Mouse (Mus musculus) CH12.LX (cell line): ENCODE results near the gene Ate1. TPM values are rescaled to one million over a fixed set of nuclear protein-coding genes. Genes with fewer than 3 reads are reported as not detected.

Source experiments
- DNase-seq: peaks from one replicate; pipeline ENCODE4 v3.0.0-alpha.2; 2013; ENCODE audit errors: extremely low read depth
- H3K27ac ChIP-seq: 2 replicates; pipeline ENCODE4 v1.5.1; 2012; ENCODE audit warnings: low read depth, mild to moderate bottlenecking, control low read depth, moderate library complexity; ENCODE audit not compliant: insufficient read depth
- H3K27me3 ChIP-seq: replicated peaks from 2 replicates; pipeline ENCODE3; 2012; ENCODE audit warnings: inconsistent platforms
- H3K36me3 ChIP-seq, 2 experiments: replicated peaks in 1 of 2; 2 replicates each; pipeline versions ENCODE3 to v1.6.1; 2012; ENCODE audit warnings: inconsistent platforms in 1 of 2, low read length in 1 of 2, mild to moderate bottlenecking in 1 of 2, mixed read lengths in 1 of 2, moderate library complexity in 1 of 2; ENCODE audit not compliant: control insufficient read depth in 1 of 2, insufficient read depth in 1 of 2
- H3K4me1 ChIP-seq, 2 experiments: 2 replicates each; pipeline ENCODE4 v1.6.1; 2012; ENCODE audit warnings: inconsistent platforms in 1 of 2, moderate library complexity in 1 of 2; ENCODE audit not compliant: insufficient read depth in 2 of 2, control insufficient read depth in 1 of 2
- H3K4me2 ChIP-seq: 2 replicates; pipeline ENCODE4 v1.6.1; 2012; ENCODE audit warnings: low read depth, mild to moderate bottlenecking, control low read depth; ENCODE audit not compliant: poor library complexity, insufficient read depth, severe bottlenecking
- H3K4me3 ChIP-seq, 3 experiments: fragments of 150-350 bp in 1 of 3; sonication (generic) in 1 of 3; replicated peaks in 1 of 3; 2 replicates each; pipeline versions ENCODE3 to v1.5.1; 2011 to 2012; ENCODE audit warnings: low read depth in 2 of 3, low read length in 2 of 3, mild to moderate bottlenecking in 2 of 3, moderate library complexity in 2 of 3, control low read depth in 1 of 3, improper control_type of control experiment in 1 of 3, inconsistent platforms in 1 of 3, mixed read lengths in 1 of 3; ENCODE audit not compliant: poor library complexity in 1 of 3
- H3K79me2 ChIP-seq: replicated peaks from 2 replicates; pipeline ENCODE4 v1.6.1; 2012; ENCODE audit warnings: mild to moderate bottlenecking, moderate library complexity; ENCODE audit not compliant: control insufficient read depth, poor library complexity, insufficient read depth, severe bottlenecking; ENCODE audit errors: extremely low read depth
- H3K9ac ChIP-seq: 2 replicates; pipeline ENCODE4 v1.6.1; 2012; ENCODE audit warnings: low read depth, mild to moderate bottlenecking, control low read depth, moderate library complexity; ENCODE audit not compliant: insufficient read depth
- H3K9me3 ChIP-seq: replicated peaks from 2 replicates; pipeline ENCODE3; 2012; ENCODE audit warnings: low read length, inconsistent platforms, mixed read lengths
- CHD1 ChIP-seq: IDR thresholded peaks from 2 replicates; pipeline ENCODE4 v1.6.1; 2012; ENCODE audit warnings: low read depth, low read length, improper control_type of control experiment, inconsistent platforms
- CHD2 ChIP-seq: IDR thresholded peaks from 2 replicates; pipeline ENCODE4 v1.6.1; 2011; ENCODE audit warnings: low read length, improper control_type of control experiment
- EP300 ChIP-seq: IDR thresholded peaks from 2 replicates; pipeline ENCODE4 v1.6.1; 2011; ENCODE audit warnings: low read length, improper control_type of control experiment
- JUN ChIP-seq: IDR thresholded peaks from 2 replicates; pipeline ENCODE4 v1.6.1; 2011; ENCODE audit warnings: low read depth, mild to moderate bottlenecking, low read length, improper control_type of control experiment, moderate library complexity; ENCODE audit not compliant: insufficient read depth
- MAFK ChIP-seq: IDR thresholded peaks from 2 replicates; pipeline ENCODE4 v1.6.1; 2011; ENCODE audit warnings: low read length, improper control_type of control experiment; ENCODE audit not compliant: insufficient replicate concordance
- MAX ChIP-seq: IDR thresholded peaks from 2 replicates; pipeline ENCODE4 v1.6.1; 2011; ENCODE audit warnings: low read length, improper control_type of control experiment
- MEF2A ChIP-seq: IDR thresholded peaks from 2 replicates; pipeline ENCODE4 v1.6.1; 2014; ENCODE audit warnings: low read depth, mild to moderate bottlenecking, inconsistent platforms, low read length, improper control_type of control experiment, borderline replicate concordance
- NELFE ChIP-seq: IDR thresholded peaks from 2 replicates; pipeline ENCODE4 v1.6.1; 2011; ENCODE audit warnings: low read depth, low read length, improper control_type of control experiment
- PAX5 ChIP-seq: IDR thresholded peaks from 2 replicates; pipeline ENCODE4 v1.6.1; 2012; ENCODE audit warnings: low read length, inconsistent platforms, mixed read lengths
- SIN3A ChIP-seq: IDR thresholded peaks from 2 replicates; pipeline ENCODE4 v1.6.1; 2012; ENCODE audit warnings: low read length, improper control_type of control experiment, inconsistent platforms
- UBTF ChIP-seq: IDR thresholded peaks from 2 replicates; pipeline ENCODE4 v1.6.1; 2012; ENCODE audit warnings: low read depth, mild to moderate bottlenecking, inconsistent platforms, low read length, improper control_type of control experiment, moderate library complexity
- USF2 ChIP-seq: conservative IDR thresholded peaks from 2 replicates; pipeline ENCODE4 v1.6.1; 2011; ENCODE audit warnings: low read depth, low read length, improper control_type of control experiment
- ZC3H11A ChIP-seq: IDR thresholded peaks from 2 replicates; pipeline ENCODE4 v1.6.1; 2012; ENCODE audit warnings: low read depth, mild to moderate bottlenecking, inconsistent platforms, low read length, improper control_type of control experiment
- ZKSCAN1 ChIP-seq: IDR thresholded peaks from 2 replicates; pipeline ENCODE4 v1.6.1; 2012; ENCODE audit warnings: low read depth, inconsistent platforms, low read length, improper control_type of control experiment, borderline replicate concordance
- ZNF384 ChIP-seq: IDR thresholded peaks from 2 replicates; pipeline ENCODE4 v1.6.1; 2012; ENCODE audit warnings: low read depth, low read length, improper control_type of control experiment, inconsistent platforms
- dilution Hi-C: fragments of 300-500 bp; cut with MboI; formaldehyde crosslinking; loops from 2 replicates; pipeline ENCODE4 v1.14.3; 2020; ENCODE audit warnings: low sequenced_read_pairs; ENCODE audit not compliant: extremely low pct_unique_long_range_greater_than_20kb, extremely low pct_ligation_motif_present
- in situ Hi-C: fragments of 300-500 bp; cut with MboI; formaldehyde crosslinking; loops from 3 replicates; pipeline ENCODE4 v1.14.3; 2019; ENCODE audit warnings: low sequenced_read_pairs, low pct_ligation_motif_present, low pct_unique_long_range_greater_than_20kb, mixed read lengths
- polyA plus RNA-seq: library from polyadenylated mRNA; unstranded; fragments of >175 nt; gene quantifications from 2 replicates; pipeline ENCODE4 v1.2.1, GENCODE M21; 2012; ENCODE audit warnings: low read depth; ENCODE audit not compliant: insufficient read length
- total RNA-seq, 2 experiments: library from RNA; depleted of rRNA; stranded (reverse); fragments of 300-350 nt in 1 of 2; fragments of >200 nt in 1 of 2; gene quantifications; 2 replicates each; pipeline ENCODE4 v1.2.3; 2012 to 2014

Gene Ate1
- total and polyA plus RNA-seq, 3 experiments: 12.2 to 15.4 (median 14.3) TPM

DNA sequence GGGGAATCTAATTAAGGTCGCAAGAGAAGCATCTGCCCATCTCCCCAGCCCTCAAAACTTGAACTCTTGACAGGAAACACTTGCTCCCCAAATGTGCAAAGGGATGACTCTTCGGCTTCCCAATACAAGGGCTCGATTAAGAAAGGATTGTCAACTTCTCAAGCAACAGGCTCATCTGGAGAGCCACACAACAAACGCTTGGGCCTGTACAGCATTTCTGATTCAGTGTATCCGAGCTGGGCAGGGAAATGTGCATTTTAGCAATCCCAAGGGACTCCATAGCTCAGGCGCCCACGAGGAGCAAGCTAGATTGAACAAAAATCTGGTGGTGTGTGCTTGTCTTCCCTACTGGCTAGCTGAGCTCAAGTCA, 26.2 kb upstream of the Ate1 start:
- dilution Hi-C loops: no loop called here
- H3K79me2 ChIP-seq: peaks cover 36% of the 10 kb centered on the region
- peaks cover 10 to 21% of the 10 kb centered on the region in 2 experiments; a peak in 3 of 4 replicates for H3K4me1 ChIP-seq
- DNase-seq: no peak
- peaks cover 12% of the 10 kb centered on the region for H3K9me3 ChIP-seq
- TF ChIP-seq CHD1: 0 out of 2 replicates have a peak, but pooled peaks have one; percentile 4
- no peak for TF ChIP-seq EP300
- H3K9ac ChIP-seq: peak overlapping the region; percentile 90
- peaks cover 15% of the 10 kb centered on the region for H3K27me3 ChIP-seq
- peak overlapping the region; percentile 81 for H3K4me2 ChIP-seq
- H3K36me3 ChIP-seq: peaks cover 24 to 39% of the 10 kb centered on the region in 2 experiments
- H3K27ac ChIP-seq: peak overlapping the region; percentile 95
- in situ Hi-C loops: no loop called here
- H3K4me3 ChIP-seq: peak overlapping the region; percentile 79 to 90 (median 84)

GRCm38 (mm10) chr7:130545893-130546292, 25.7 kb upstream of the Ate1 start:
- in situ Hi-C loops (no loop called here), dilution Hi-C loops (no loop called here)
- H3K4me2 ChIP-seq: peak overlapping the region; percentile 81
- H3K36me3 ChIP-seq: peaks cover 27 to 44% of the 10 kb centered on the region in 2 experiments
- H3K9me3 ChIP-seq: peaks cover 12% of the 10 kb centered on the region
- H3K9ac ChIP-seq: peak overlapping the region; percentile 90
- peak overlapping the region; percentile 79 to 90 (median 84) for H3K4me3 ChIP-seq
- peaks cover 10 to 21% of the 10 kb centered on the region in 2 experiments; a peak in 3 of 4 replicates for H3K4me1 ChIP-seq
- no peak for DNase-seq
- H3K27ac ChIP-seq: no peak overlapping the region
- peaks cover 38% of the 10 kb centered on the region for H3K79me2 ChIP-seq
- peaks cover 15% of the 10 kb centered on the region for H3K27me3 ChIP-seq
- no peak for TF ChIP-seq USF2
- TF ChIP-seq SIN3A: no peak
- no peak for TF ChIP-seq UBTF
- no peak for TF ChIP-seq MAFK
- TF ChIP-seq MAX: no peak
- no peak for TF ChIP-seq ZC3H11A
- no peak for TF ChIP-seq NELFE

DNA sequence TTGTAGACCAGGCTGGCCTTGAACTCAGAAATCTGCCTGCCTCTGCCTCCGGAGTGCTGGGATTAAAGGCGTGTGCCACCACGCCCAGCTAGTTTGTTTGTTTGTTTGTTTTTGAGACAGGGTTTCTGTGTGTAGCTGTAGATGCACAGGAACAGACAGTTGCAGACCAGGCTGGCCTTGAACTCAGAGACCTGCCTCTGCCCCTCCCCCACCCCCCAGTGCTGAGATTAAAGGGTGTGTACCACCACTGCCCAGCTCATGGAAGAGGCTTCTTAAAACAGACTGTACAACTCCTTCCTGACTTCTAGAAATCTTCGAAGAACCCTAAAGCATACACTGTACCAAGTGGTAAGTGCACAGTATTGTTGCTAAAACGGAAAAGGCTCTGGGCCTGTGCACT, 25.2 kb upstream of the Ate1 start:
- Histone ChIP-seq H3K9me3 (peaks cover 9% of the 10 kb centered on the region), H3K27me3 (peaks cover 13% of the 10 kb centered on the region), H3K79me2 (peaks cover 38% of the 10 kb centered on the region), H3K4me3 (peak overlapping the region in 1 of 3 experiments; percentile 79), H3K27ac (no peak overlapping the region), H3K4me2 (peak overlapping the region; percentile 81; the same call in 1 of the 2 replicates), H3K36me3 (peaks cover 28 to 47% of the 10 kb centered on the region in 2 experiments), H3K9ac (peak overlapping the region; percentile 90; the same call in 1 of the 2 replicates), H3K4me1 (peaks cover 10 to 21% of the 10 kb centered on the region in 2 experiments; a peak in 3 of 4 replicates)
- DNase-seq: no peak
- no peak for TF ChIP-seq NELFE
- TF ChIP-seq CHD2: no peak
- no peak for TF ChIP-seq EP300
- TF ChIP-seq MEF2A: no peak
- no peak for TF ChIP-seq ZNF384
- no peak for TF ChIP-seq ZKSCAN1
- TF ChIP-seq PAX5: no peak
- no peak for TF ChIP-seq JUN
- in situ Hi-C loops: no loop called here
- dilution Hi-C loops: no loop called here
